Mouse (Mus musculus) intestine, embryonic 16.5 days (tissue): ENCODE results near the gene Capn2. TPM values are rescaled to one million over a fixed set of nuclear protein-coding genes. Genes with fewer than 3 reads are reported as not detected.
A peak's percentile ranks its signal among the peaks of the same experiment; 100 is the strongest.

Experiments
- ATAC-seq: fragments of 200-750 bp; cut with Nextera tagmentation; 2 replicates; pipeline ENCODE4 v1.8.0; 2017; ENCODE audit warnings: moderate TSS enrichment, moderate library complexity
- H3K27ac ChIP-seq: fragments of 300-500 bp; sonication (generic); 2 replicates; pipeline ENCODE4 v1.5.1; 2014; ENCODE audit warnings: mild to moderate bottlenecking, low read length
- H3K27me3 ChIP-seq: fragments of 300-500 bp; sonication (generic); replicated peaks from 2 replicates; pipeline ENCODE4 v1.6.1; 2014; ENCODE audit warnings: low read length, control low read depth, mixed read lengths; ENCODE audit not compliant: control insufficient read depth, insufficient read depth
- H3K36me3 ChIP-seq: fragments of 300-500 bp; sonication (generic); 2 replicates; pipeline ENCODE4 v1.6.1; 2014; ENCODE audit warnings: low read length, control low read depth; ENCODE audit not compliant: control insufficient read depth, insufficient read depth
- H3K4me1 ChIP-seq: fragments of 300-500 bp; sonication (generic); 2 replicates; pipeline ENCODE4 v1.6.1; 2014; ENCODE audit warnings: low read length, control low read depth, mixed read lengths; ENCODE audit not compliant: control insufficient read depth, insufficient read depth
- H3K4me2 ChIP-seq: fragments of 300-500 bp; sonication (generic); 2 replicates; pipeline ENCODE4 v1.6.1; 2014; ENCODE audit warnings: low read depth, low read length, control low read depth
- H3K4me3 ChIP-seq: fragments of 300-500 bp; sonication (generic); 2 replicates; pipeline ENCODE4 v1.5.1; 2014; ENCODE audit warnings: mild to moderate bottlenecking, low read length
- H3K9ac ChIP-seq: fragments of 300-500 bp; sonication (generic); 2 replicates; pipeline ENCODE4 v1.6.1; 2014; ENCODE audit warnings: low read depth, low read length
- H3K9me3 ChIP-seq: fragments of 300-500 bp; sonication (generic); 2 replicates; pipeline ENCODE4 v1.6.1; 2016; ENCODE audit warnings: low read length, control low read depth; ENCODE audit not compliant: control insufficient read depth
- WGBS: fragments of 180-500 bp; shearing (Covaris S2); extraction: QIAGEN DNeasy Blood & Tissue Kit; methylation state at CpG from one replicate; pipeline ENCODE4 v1.1.7; 2014; 5-methylcytosine and 5-hydroxymethylcytosine counted together
- polyA plus RNA-seq: library from polyadenylated mRNA; unstranded; fragments of >200 nt; fragmentation: Nextera tagmentation; extraction: Ambion mirVana; gene quantifications from 2 replicates; pipeline ENCODE4 v1.2.1, GENCODE M21; 2015

Capn2 gene
- polyA plus RNA-seq, 1 experiment from 2014 or later = 77.0 TPM

- H3K4me2 ChIP-seq = peak overlapping the region; percentile 29
- H3K36me3 ChIP-seq = no peaks in the 10 kb centered on the region
- H3K4me1 ChIP-seq = peaks cover 14% of the 10 kb centered on the region
- peak; percentile 94 for ATAC-seq
- no peak overlapping the region for H3K4me3 ChIP-seq
- H3K9me3 ChIP-seq = 0 out of 2 replicates have a peak, but pooled peaks cover 4% of the 10 kb centered on the region
- no peaks in the 10 kb centered on the region for H3K27me3 ChIP-seq
- H3K27ac ChIP-seq = peak overlapping the region; percentile 84
- H3K9ac ChIP-seq = peak overlapping the region; percentile 31
- WGBS = 13% methylated on average over 19 of the region's 19 CpGs
These were observed 10.8 kb upstream of the Capn2 start for GRCm38 (mm10) chr1:182527921-182528858.

- no peaks in the 10 kb centered on the region for H3K9me3 ChIP-seq
- ATAC-seq = peak; percentile 19; the same call in 1 of the 2 replicates
- peak overlapping the region; percentile 29 for H3K4me2 ChIP-seq
- H3K4me3 ChIP-seq = no peak overlapping the region
- H3K4me1 ChIP-seq = peaks cover 14% of the 10 kb centered on the region
- H3K27ac ChIP-seq = peak overlapping the region; percentile 84
- peak overlapping the region; percentile 31; the same call in 1 of the 2 replicates for H3K9ac ChIP-seq
- H3K36me3 ChIP-seq = no peaks in the 10 kb centered on the region
- WGBS = 48% methylated on average over 13 of the region's 13 CpGs
- H3K27me3 ChIP-seq = no peaks in the 10 kb centered on the region
These were observed 9.9 kb upstream of the Capn2 start for GRCm38 (mm10) chr1:182527261-182527766.

- Histone ChIP-seq H3K27ac (no peak overlapping the region), H3K27me3 (no peaks in the 10 kb centered on the region), H3K9ac (no peak overlapping the region), H3K4me1 (peaks cover 16% of the 10 kb centered on the region), H3K4me3 (no peak overlapping the region), H3K36me3 (no peaks in the 10 kb centered on the region), H3K9me3 (no peaks in the 10 kb centered on the region), H3K4me2 (no peak overlapping the region)
- 94% methylated on average over 3 of the region's 3 CpGs for WGBS
- ATAC-seq = no peak
These were observed 8.2 kb upstream of the Capn2 start for GRCm38 (mm10) chr1:182525601-182526000.

- H3K4me1 ChIP-seq = peaks cover 28% of the 10 kb centered on the region
These were observed 6.3 kb upstream of the Capn2 start for GRCm38 (mm10) chr1:182523692-182524091.

GRCm38 (mm10) chr1:182522961-182523360, 5.6 kb upstream of the Capn2 start:
- Histone ChIP-seq H3K9ac (no peak overlapping the region), H3K4me1 (peaks cover 25% of the 10 kb centered on the region), H3K4me3 (no peak overlapping the region), H3K27me3 (no peaks in the 10 kb centered on the region), H3K36me3 (no peaks in the 10 kb centered on the region), H3K4me2 (no peak overlapping the region), H3K9me3 (no peaks in the 10 kb centered on the region), H3K27ac (no peak overlapping the region)
- WGBS = 77% methylated on average over 5 of the region's 5 CpGs
- no peak for ATAC-seq

More at GRCm38 (mm10) chr1:182523692-182524091, 6.3 kb upstream of the Capn2 start:
- no peak overlapping the region for H3K27ac ChIP-seq
- H3K9ac ChIP-seq = no peak overlapping the region
- no peak for ATAC-seq
- 81% methylated on average over 3 of the region's 3 CpGs for WGBS
- H3K27me3 ChIP-seq = no peaks in the 10 kb centered on the region
- no peaks in the 10 kb centered on the region for H3K9me3 ChIP-seq
- H3K4me3 ChIP-seq = no peak overlapping the region
- H3K36me3 ChIP-seq = no peaks in the 10 kb centered on the region
- no peak overlapping the region for H3K4me2 ChIP-seq

GRCm38 (mm10) chr1:182520938-182521500, 3.6 kb upstream of the Capn2 start:
- Histone ChIP-seq H3K36me3 (no peaks in the 10 kb centered on the region), H3K27me3 (no peaks in the 10 kb centered on the region), H3K27ac (peak overlapping the region; percentile 81), H3K9me3 (no peaks in the 10 kb centered on the region), H3K9ac (no peak overlapping the region), H3K4me1 (peaks cover 16% of the 10 kb centered on the region), H3K4me3 (no peak overlapping the region), H3K4me2 (no peak overlapping the region)
- no peak for ATAC-seq
- 76% methylated on average over 8 of the region's 8 CpGs for WGBS

GRCm38 (mm10) chr1:182520091-182520937, 2.9 kb upstream of the Capn2 start:
- H3K4me1 ChIP-seq = peaks cover 23% of the 10 kb centered on the region
- no peak overlapping the region for H3K4me3 ChIP-seq
- no peaks in the 10 kb centered on the region for H3K27me3 ChIP-seq
- no peaks in the 10 kb centered on the region for H3K9me3 ChIP-seq
- peak overlapping the region; percentile 20; the same call in 1 of the 2 replicates for H3K4me2 ChIP-seq
- 0 out of 2 replicates have a peak, but pooled peaks have one; percentile 11 for ATAC-seq
- WGBS = 28% methylated on average over 14 of the region's 14 CpGs
- H3K9ac ChIP-seq = no peak overlapping the region
- peak overlapping the region; percentile 81 for H3K27ac ChIP-seq
- H3K36me3 ChIP-seq = no peaks in the 10 kb centered on the region

- Histone ChIP-seq H3K36me3 (no peaks in the 10 kb centered on the region; the same call in 1 of the 2 replicates), H3K4me1 (peaks cover 27% of the 10 kb centered on the region), H3K27me3 (no peaks in the 10 kb centered on the region), H3K9me3 (no peaks in the 10 kb centered on the region), H3K27ac (peak overlapping the region; percentile 81), H3K4me3 (no peak overlapping the region), H3K4me2 (no peak overlapping the region), H3K9ac (no peak overlapping the region)
- 61% methylated on average over 5 of the region's 5 CpGs for WGBS
- no peak for ATAC-seq
These were observed 1.9 kb upstream of the Capn2 start for GRCm38 (mm10) chr1:182519341-182519740.
